Mouse (Mus musculus) hindlimb bud, embryonic 11.5 days (tissue): ENCODE results near the gene Cryz.
"Not testable (repeated sequence)": the region's sequence is repeated elsewhere in the genome, so short reads cannot be mapped to it uniquely, and the experiment has no call there.

Experiments used
- DNase-seq: peaks from one replicate; pipeline ENCODE4 v3.0.0-alpha.2; 2012; ENCODE audit warnings: low read depth, low spot score; ENCODE audit errors: extremely low spot score

The Cryz gene

GRCm38 (mm10) chr3:154607896-154608295 is 11.4 kb downstream of the Cryz start:
- no peak for DNase-seq

DNA sequence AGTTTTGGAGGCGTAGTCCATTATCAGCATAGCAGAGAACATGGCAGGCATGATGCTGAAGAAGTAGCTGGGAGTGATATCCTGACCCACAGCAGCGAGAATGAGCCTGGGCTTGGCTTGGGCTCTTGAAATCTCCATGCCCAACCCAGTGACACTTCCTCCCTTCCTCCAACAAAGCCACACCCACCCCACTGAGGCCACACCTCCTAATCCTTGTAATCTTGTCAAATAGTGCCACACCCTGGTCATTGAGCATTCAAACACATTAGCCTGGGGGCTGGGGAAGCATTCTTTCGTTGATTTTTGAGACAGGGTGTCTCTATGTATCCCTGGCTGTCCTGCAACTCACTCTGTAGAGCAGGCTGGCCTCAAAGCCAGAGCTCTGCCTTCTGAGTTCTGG is 15.4 kb downstream of the Cryz start:
- DNase-seq: no peak

DNA sequence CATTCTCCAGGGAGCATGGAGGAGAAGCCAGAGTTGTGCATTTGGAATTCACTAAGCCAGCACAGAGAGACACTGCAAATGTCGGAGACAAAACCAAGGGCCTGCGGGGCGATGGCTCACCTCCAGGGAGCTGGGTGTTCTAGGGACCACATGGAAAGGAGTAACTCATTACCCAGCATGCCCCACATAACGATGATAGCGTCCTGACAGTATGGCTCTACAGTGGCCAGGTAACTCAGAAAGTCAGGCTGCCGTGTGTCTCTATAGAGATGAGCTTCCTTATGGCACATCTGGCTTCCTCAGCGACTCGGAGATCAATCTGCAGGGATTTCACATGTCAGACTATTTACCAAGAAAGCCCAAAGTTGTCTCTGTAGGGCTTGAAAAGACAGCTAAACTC is 18.3 kb downstream of the Cryz start:
- DNase-seq: no peak

DNA sequence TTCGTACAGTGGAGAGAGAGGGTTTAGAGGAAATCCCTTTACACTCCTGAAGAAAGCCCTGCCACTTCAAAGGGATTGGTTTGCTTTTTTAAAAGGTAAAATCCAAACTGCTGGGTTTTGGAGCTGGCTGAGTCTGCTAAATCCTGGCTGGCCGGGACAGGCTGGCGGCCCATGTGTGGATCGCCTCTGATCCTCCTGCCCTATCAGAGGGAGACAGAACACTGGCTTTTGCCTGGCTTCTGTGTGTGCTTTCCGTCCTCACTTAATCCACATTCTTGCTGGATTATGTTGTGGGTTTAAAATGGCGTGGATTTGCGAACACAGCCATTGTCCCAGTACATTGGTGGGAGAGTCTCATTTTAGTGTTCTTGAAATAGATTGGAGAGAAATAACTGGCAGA is 18.8 kb downstream of the Cryz start:
- DNase-seq: no peak

DNA sequence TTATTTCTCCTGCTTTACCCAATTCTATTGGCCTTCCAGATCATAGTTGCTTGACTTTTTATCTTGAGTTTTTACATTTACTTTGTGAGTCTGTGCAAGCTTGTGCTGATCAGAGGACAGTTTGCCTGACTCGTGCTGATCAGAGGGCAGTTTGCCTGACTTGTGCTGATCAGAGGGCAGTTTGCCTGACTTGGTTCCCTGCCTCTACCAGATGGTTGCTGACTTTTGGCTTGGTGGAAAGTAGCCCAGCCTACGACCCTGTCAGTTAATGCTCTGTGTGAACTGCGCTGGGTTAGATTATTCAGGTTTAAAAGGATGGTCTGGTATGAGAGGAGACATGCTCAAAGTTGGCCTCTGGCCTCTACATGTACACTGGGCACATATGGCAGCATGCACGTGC is 19.6 kb downstream of the Cryz start:
- no peak for DNase-seq

- no peak for DNase-seq
Measured at GRCm38 (mm10) chr3:154628284-154628683, 31.8 kb downstream of the Cryz start.

DNA sequence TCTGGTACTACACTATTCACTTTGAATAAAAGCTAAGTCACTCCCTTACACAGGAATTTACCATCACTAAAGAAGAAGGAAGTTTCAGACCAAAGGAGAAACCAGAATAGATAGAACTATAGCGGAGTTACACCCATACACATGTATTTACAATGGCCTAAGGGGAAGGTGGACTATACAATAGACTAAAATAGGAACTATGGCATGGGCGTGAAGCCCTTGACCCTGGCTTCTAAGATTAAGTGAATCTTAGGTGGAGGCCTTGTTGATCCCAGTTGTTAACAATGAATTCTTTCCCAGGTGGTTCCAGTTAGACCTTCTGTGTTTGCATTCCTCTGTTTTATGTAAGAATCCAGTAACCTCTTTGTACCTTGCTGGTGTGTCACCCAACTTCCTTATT is 34.8 kb downstream of the Cryz start:
- not testable (repeated sequence) for DNase-seq

DNA sequence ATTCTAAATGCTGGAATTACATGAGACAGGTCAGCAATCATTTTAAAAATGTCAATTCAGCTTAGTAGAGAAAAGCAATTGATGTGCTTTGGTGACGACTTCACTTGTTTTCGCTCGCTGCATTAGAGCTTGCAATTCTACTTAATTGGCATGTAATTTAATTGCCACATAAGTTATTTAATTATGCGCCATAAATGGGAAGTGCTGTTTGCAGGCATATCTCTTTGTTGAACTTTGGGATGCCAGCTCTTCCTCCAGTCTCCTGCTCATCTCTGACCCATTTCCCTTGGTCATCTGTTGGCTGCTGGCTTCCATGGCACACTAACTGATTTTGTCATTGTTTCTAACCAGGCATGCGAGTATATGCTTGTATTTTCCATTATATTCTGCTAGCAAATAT is 36.6 kb downstream of the Cryz start:
- no peak for DNase-seq

DNA sequence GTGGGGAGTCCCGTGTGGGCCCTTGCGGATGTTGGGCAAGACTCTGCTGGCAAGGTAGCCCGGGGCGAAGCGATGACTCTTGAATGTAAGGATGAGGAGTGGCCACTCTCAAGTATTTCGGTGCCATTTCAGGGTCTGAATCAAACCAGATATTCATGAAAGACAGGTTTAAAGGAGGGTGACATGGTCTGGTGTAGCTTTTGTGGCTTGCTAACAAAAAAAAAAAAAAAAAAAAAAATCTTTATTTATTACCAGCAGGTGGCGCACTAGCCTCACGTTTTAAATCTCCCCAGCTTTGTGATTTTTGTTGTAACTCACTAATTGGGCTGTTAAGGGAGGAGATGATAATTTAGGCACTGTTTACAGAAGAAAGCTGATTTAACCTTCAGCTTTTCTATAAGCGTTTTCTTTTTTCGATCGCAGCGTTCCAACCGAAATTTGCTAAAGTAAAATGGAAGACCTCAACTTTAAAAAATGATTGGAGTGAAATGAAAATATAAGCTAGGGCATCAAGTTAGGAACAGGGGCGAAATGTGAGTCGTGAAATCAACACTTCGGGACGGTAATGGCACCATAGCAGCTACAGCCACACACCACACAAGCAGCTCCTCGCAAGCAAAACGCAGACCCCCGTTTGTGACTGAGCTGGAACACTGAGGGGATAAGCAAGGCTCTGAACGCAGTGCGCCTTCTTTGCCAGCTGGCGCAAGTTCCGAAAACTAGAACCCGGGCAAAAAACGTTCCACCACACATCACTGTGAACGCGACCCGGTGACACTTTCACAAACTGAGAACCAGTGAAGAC is 50.3 kb downstream of the Cryz start:
- DNase-seq: no peak

- DNase-seq: no peak
Measured at GRCm38 (mm10) chr3:154647443-154647780, 50.9 kb downstream of the Cryz start.

DNA sequence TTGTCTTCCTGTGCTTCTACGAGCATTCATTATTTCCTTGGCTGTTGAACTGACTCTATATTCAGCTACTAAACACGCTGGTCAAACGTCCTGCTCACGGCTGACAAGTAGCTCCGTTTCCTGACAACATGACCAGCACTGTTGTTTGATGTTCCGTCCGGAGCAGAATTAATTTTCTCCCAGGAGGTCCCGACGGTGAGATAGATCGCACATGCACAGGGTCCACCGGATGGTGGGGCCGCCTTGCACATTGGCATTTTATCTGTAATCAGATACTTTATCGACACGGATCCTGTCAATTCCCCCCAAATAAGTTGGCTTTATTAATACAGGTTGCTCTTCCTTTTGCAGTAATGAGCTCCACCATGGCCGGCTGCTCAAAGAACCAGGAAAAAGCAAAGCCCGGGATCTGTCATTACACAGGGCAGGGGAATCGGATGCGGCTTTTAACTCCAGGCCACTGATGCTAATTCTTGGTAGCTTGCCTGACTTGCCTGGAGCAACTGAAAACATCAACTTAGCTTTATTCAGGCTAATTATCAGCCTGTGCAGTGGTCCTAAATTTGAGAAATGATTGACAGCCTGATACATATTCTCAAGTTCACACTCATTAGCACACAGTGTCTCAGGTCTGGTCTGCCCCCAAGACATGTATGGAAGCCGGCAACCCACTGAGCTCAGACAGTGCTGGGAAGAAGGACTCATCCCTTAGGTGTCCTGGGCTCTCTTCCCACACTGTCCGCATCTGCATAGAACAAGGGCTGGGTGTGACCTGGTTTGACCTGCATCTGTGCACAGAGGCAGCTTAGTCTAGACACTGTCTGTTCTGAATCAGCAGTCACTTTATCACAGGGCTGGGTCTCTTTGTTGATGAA is 53.1 kb downstream of the Cryz start:
- DNase-seq: no peak

GRCm38 (mm10) chr3:154651192-154651821 is 54.8 kb downstream of the Cryz start:
- no peak for DNase-seq

DNA sequence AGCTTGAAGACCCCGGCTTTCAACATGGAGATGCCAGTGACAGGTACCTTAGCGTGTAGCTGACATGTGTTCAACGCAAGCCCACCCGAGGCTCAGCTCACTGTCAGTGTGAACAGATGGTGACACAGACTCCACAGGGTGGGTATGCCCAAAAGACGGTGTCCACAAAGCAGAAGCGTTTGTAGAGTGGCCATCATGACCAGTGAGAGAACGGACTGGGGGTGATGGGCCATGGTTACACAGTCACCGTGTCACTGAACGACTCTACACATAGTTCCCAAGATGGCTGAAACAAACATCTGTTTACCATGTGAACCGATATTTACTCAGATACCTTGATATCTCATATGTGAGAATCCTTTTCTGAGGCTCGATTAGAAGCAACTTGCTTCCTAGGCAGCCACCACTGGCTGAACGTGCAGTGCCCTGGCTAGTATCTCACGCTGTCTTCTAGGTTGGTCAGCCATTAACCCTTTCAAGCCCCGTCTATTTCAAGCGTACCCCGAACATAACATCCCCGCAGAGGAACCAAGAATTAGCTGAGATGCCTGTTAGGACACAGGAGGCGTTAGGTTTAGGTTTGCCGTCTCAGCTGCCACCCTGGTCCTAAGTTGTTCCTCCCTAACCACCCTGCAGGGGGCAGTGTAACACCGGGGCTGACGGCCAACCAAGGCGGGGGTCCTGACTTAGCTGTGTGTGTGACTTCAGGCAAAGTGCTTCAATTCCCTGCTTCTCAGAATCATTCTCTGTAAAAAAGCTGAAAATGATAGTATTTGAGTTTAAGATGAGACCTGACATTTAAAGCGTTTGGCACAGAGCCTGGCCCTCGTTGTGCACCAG is 56.3 kb downstream of the Cryz start:
- peak; percentile 39 for DNase-seq

DNA sequence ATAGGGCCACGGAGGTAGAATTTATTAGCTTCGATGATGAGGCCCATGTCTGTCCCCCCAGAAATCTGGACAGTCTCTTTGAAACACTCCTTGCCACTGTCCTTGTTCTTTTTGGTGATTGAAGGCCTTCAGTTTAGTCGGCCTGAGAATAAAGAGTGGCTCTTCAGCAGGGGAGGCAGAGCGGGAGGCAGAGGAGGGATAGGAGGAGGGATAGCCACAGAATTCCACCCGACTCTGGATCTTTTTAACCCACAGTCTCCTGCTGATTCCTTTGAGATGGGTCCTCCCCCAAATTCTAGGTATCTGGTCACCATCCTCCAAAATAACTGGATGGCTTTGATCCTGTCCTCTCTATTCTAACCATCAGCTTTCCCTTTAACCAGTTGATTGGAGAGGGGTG is 56.9 kb downstream of the Cryz start:
- DNase-seq: no peak

DNA sequence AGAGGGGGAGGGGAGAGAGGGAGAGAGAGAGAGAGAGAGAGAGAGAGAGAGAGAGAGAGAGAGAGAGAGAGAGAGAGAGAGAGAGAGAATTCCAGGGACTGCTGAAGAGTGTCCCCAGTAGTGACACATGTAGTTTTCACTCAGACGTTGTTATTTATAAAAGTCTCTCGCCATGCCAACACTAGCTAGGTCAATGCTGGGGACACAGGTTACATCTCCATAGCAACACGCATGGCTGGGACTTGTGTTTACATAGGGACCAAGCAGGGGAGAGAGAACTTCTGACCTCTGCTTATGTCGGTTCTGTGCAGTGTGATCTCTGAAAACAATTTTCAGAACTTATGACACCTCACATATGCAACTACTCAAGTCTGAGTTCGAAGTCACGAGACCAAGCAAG is 57.8 kb downstream of the Cryz start:
- DNase-seq: no peak

DNA sequence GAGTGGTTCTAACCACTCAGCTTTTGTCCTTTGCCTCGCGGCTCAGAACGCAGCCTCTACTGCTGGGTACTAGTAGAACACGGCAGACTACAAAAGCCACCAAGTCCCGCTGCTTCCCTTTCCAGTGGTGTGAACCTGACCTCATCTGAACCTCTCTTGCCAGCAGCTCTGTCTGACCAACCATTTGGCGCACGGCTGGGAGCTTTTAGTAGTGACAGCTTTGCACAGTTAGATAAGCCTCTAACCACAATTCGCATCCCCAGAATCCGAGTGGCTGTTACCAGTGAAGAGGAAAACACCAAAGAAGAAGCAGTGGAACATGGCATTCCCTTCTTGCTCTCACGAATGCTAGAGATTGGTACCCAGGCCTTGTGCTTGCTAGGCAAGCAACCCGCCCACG is 58.4 kb downstream of the Cryz start:
- no peak for DNase-seq

- DNase-seq: no peak
Measured at GRCm38 (mm10) chr3:154655711-154656110, 59.2 kb downstream of the Cryz start.

DNA sequence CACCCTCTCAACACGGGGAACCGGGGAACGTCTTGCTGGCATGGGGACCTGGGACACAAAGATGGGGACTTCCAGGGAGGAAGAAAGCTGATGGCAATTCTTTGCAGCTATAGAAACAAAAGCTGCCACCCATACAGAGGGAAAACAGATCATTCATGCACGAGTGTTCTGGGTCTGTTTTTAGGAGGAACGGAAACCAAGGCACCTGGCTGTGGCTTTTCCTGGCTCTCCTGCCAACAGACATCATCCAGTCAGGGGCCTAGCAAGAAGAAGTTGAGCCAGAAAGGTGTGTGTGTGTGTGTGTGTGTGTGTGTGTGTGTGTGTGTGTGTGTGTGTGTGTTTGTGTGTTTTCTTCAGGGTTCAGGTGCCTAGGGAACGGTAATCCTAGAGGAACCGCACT is 67.0 kb downstream of the Cryz start, which contains the start of gene Erich3:
Gene Erich3, plus strand, starts transcription at position 315 of the 400 bp plus-strand sequence.
- DNase-seq: no peak

DNA sequence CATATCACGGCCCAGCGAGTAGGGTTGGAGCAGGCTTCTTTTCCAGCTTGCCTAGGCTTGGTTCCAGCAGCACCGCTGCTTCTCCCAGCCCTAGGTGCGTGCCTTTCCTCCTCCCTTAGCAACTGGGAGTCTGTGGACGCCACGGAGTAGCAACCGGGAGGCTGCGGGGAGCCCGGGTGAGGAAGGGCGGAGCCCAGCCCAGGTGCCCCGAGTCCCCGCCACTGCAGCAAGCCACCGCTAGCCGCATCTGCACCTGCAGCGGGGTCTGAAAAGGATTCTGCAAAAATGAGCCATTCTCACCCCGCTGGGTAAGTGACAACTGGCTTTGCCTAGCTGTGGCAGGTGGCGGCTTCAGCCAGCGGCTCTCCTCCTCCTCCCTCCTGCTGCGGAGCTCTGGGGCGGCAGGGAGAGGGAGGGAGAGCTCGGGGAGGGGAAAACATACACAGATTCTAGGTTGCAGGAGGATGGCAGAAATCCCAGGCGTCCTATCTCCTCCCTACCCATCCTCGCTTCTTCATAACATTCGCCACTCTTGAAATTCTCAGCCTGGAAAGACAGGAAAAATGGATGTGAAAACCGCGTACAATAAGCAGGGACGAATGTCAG is 67.6 kb downstream of the Cryz start:
- DNase-seq: no peak

DNA sequence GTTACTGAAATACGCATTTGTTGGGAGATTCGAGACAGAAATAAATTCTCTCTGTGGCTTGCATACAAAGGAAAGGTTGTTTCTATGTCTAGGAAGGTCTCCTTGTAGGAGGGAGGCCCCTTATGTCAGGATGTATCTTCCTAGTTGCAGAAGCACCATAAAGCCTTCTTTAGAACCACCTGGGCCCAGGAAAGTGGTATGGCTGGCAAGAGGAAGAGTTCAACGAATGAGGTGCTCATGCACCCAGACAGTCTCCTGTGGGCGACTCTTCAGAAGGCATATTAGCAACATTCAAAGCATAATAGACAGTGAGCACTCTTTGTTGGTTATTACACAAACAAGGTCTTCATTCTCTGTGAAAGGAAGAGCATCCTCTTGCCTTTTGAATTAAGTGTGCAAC is 68.1 kb downstream of the Cryz start:
- no peak for DNase-seq

GRCm38 (mm10) chr3:154668485-154668884 is 72.0 kb downstream of the Cryz start:
- no peak for DNase-seq
